Mouse (Mus musculus): ENCODE data around the gene C1galt1. TPM values are rescaled to one million over a fixed set of nuclear protein-coding genes. Genes with fewer than 3 reads are reported as not detected.

The C1galt1 gene
- polyA plus RNA-seq, 1 experiment from 2014 or later, result 7.7 TPM

GRCm38 (mm10) chr6:7856682-7857290 is 12.1 kb downstream of the C1galt1 start:
- Histone ChIP-seq H3K4me1 (ENCODE audit: control insufficient read depth, insufficient read depth, low read length) (peaks cover 18% of the 10 kb centered on the region), H3K4me2 (ENCODE audit: low read depth, low read length) (no peak overlapping the region), H3K27me3 (ENCODE audit: control insufficient read depth, insufficient read depth, low read length) (no peaks in the 10 kb centered on the region), H3K9ac (ENCODE audit: low read length) (no peak overlapping the region), H3K9me3 (replicated peaks; ENCODE audit: control insufficient read depth, low read length) (no peaks in the 10 kb centered on the region), H3K36me3 (ENCODE audit: control insufficient read depth, insufficient read depth, low read length) (no peaks in the 10 kb centered on the region), H3K4me3 (replicated peaks; ENCODE audit: low read length) (no peak overlapping the region), H3K27ac (ENCODE audit: low read length) (no peak overlapping the region)
- no peak for ATAC-seq (ENCODE audit: insufficient read depth, low FRiP score)
- WGBS, result 55% methylated on average over 5 of the region's 5 CpGs

- H3K27ac ChIP-seq (ENCODE audit: low read length), result no peak overlapping the region
- H3K4me1 ChIP-seq (ENCODE audit: control insufficient read depth, insufficient read depth, low read length), result peaks cover 18% of the 10 kb centered on the region
- H3K9me3 ChIP-seq (replicated peaks; ENCODE audit: control insufficient read depth, low read length), result no peaks in the 10 kb centered on the region
- 73% methylated on average over 8 of the region's 8 CpGs for WGBS
- H3K36me3 ChIP-seq (ENCODE audit: control insufficient read depth, insufficient read depth, low read length), result no peaks in the 10 kb centered on the region
- no peaks in the 10 kb centered on the region for H3K27me3 ChIP-seq (ENCODE audit: control insufficient read depth, insufficient read depth, low read length)
- no peak overlapping the region for H3K9ac ChIP-seq (ENCODE audit: low read length)
- H3K4me3 ChIP-seq (replicated peaks; ENCODE audit: low read length), result no peak overlapping the region
- no peak overlapping the region for H3K4me2 ChIP-seq (ENCODE audit: low read depth, low read length)
- no peak for ATAC-seq (ENCODE audit: insufficient read depth, low FRiP score)
These were observed 13.0 kb downstream of the C1galt1 start for GRCm38 (mm10) chr6:7857356-7858247.

DNA sequence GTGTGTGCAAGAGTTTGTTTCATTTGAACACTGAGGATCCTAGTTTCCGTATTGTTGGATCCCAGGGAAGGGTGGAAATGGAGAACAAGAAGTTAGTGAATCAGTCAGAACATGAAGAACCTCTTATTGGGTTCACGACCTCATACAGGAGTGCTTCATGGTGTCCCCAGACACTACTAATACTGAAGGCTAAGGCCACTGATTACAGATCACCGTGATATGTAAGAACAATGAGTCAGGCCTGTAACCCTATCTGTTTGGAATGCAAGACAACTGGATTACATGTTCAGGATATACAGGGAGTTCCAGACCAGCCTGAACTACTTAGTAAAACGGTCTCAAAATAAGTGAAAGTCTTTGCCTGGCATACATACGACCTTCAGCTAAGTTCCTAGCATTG is 13.9 kb downstream of the C1galt1 start:
- Histone ChIP-seq H3K36me3 (ENCODE audit: control insufficient read depth, insufficient read depth, low read length) (no peaks in the 10 kb centered on the region), H3K4me1 (ENCODE audit: control insufficient read depth, insufficient read depth, low read length) (peaks cover 18% of the 10 kb centered on the region), H3K9ac (ENCODE audit: low read length) (no peak overlapping the region), H3K9me3 (replicated peaks; ENCODE audit: control insufficient read depth, low read length) (no peaks in the 10 kb centered on the region), H3K4me3 (replicated peaks; ENCODE audit: low read length) (no peak overlapping the region), H3K4me2 (ENCODE audit: low read depth, low read length) (no peak overlapping the region), H3K27ac (ENCODE audit: low read length) (no peak overlapping the region), H3K27me3 (ENCODE audit: control insufficient read depth, insufficient read depth, low read length) (no peaks in the 10 kb centered on the region)
- ATAC-seq (ENCODE audit: insufficient read depth, low FRiP score), result no peak
- 66% methylated on average over 5 of the region's 5 CpGs for WGBS

- Histone ChIP-seq H3K36me3 (ENCODE audit: control insufficient read depth, insufficient read depth, low read length) (no peaks in the 10 kb centered on the region), H3K4me1 (ENCODE audit: control insufficient read depth, insufficient read depth, low read length) (peaks cover 18% of the 10 kb centered on the region), H3K9ac (ENCODE audit: low read length) (no peak overlapping the region), H3K9me3 (replicated peaks; ENCODE audit: control insufficient read depth, low read length) (no peaks in the 10 kb centered on the region), H3K4me3 (replicated peaks; ENCODE audit: low read length) (no peak overlapping the region), H3K4me2 (ENCODE audit: low read depth, low read length) (no peak overlapping the region), H3K27me3 (ENCODE audit: control insufficient read depth, insufficient read depth, low read length) (no peaks in the 10 kb centered on the region), H3K27ac (ENCODE audit: low read length) (no peak overlapping the region)
- no peak for ATAC-seq (ENCODE audit: insufficient read depth, low FRiP score)
- WGBS, result 89% methylated on average over 3 of the region's 3 CpGs
These were observed 14.5 kb downstream of the C1galt1 start for GRCm38 (mm10) chr6:7859161-7859560.

- Histone ChIP-seq H3K36me3 (ENCODE audit: control insufficient read depth, insufficient read depth, low read length) (no peaks in the 10 kb centered on the region), H3K4me3 (replicated peaks; ENCODE audit: low read length) (no peak overlapping the region), H3K4me1 (ENCODE audit: control insufficient read depth, insufficient read depth, low read length) (peaks cover 14% of the 10 kb centered on the region), H3K4me2 (ENCODE audit: low read depth, low read length) (no peak overlapping the region), H3K27me3 (ENCODE audit: control insufficient read depth, insufficient read depth, low read length) (no peaks in the 10 kb centered on the region), H3K9me3 (replicated peaks; ENCODE audit: control insufficient read depth, low read length) (no peaks in the 10 kb centered on the region), H3K9ac (ENCODE audit: low read length) (no peak overlapping the region), H3K27ac (ENCODE audit: low read length) (no peak overlapping the region)
- ATAC-seq (ENCODE audit: insufficient read depth, low FRiP score), result no peak
- WGBS, result 53% methylated on average over 3 of the region's 3 CpGs
These were observed 16.4 kb downstream of the C1galt1 start for GRCm38 (mm10) chr6:7861033-7861432.

- WGBS, result 80% methylated on average over 4 of the region's 4 CpGs
- H3K27ac ChIP-seq (ENCODE audit: low read length), result no peak overlapping the region
- H3K36me3 ChIP-seq (ENCODE audit: control insufficient read depth, insufficient read depth, low read length), result peaks cover 9% of the 10 kb centered on the region; the same call in 1 of the 2 replicates
- no peak overlapping the region for H3K4me2 ChIP-seq (ENCODE audit: low read depth, low read length)
- H3K9ac ChIP-seq (ENCODE audit: low read length), result no peak overlapping the region
- no peaks in the 10 kb centered on the region for H3K4me1 ChIP-seq (ENCODE audit: control insufficient read depth, insufficient read depth, low read length)
- no peaks in the 10 kb centered on the region for H3K27me3 ChIP-seq (ENCODE audit: control insufficient read depth, insufficient read depth, low read length)
- no peak overlapping the region for H3K4me3 ChIP-seq (replicated peaks; ENCODE audit: low read length)
- no peaks in the 10 kb centered on the region for H3K9me3 ChIP-seq (replicated peaks; ENCODE audit: control insufficient read depth, low read length)
- ATAC-seq (ENCODE audit: insufficient read depth, low FRiP score), result no peak
These were observed 18.7 kb downstream of the C1galt1 start for GRCm38 (mm10) chr6:7863354-7863753.

- no peak overlapping the region for H3K9ac ChIP-seq (ENCODE audit: low read length)
- no peak overlapping the region for H3K4me2 ChIP-seq (ENCODE audit: low read depth, low read length)
- H3K4me3 ChIP-seq (replicated peaks; ENCODE audit: low read length), result no peak overlapping the region
- H3K4me1 ChIP-seq (ENCODE audit: control insufficient read depth, insufficient read depth, low read length), result no peaks in the 10 kb centered on the region
- H3K9me3 ChIP-seq (replicated peaks; ENCODE audit: control insufficient read depth, low read length), result no peaks in the 10 kb centered on the region
- 0 out of 2 replicates have a peak, but pooled peaks cover under 1% of the 10 kb centered on the region for H3K36me3 ChIP-seq (ENCODE audit: control insufficient read depth, insufficient read depth, low read length)
- ATAC-seq (ENCODE audit: insufficient read depth, low FRiP score), result no peak
- H3K27ac ChIP-seq (ENCODE audit: low read length), result no peak overlapping the region
- WGBS, result 88% methylated on average over 5 of the region's 5 CpGs
- no peaks in the 10 kb centered on the region for H3K27me3 ChIP-seq (ENCODE audit: control insufficient read depth, insufficient read depth, low read length)
These were observed 32.2 kb downstream of the C1galt1 start for GRCm38 (mm10) chr6:7876836-7877235.

DNA sequence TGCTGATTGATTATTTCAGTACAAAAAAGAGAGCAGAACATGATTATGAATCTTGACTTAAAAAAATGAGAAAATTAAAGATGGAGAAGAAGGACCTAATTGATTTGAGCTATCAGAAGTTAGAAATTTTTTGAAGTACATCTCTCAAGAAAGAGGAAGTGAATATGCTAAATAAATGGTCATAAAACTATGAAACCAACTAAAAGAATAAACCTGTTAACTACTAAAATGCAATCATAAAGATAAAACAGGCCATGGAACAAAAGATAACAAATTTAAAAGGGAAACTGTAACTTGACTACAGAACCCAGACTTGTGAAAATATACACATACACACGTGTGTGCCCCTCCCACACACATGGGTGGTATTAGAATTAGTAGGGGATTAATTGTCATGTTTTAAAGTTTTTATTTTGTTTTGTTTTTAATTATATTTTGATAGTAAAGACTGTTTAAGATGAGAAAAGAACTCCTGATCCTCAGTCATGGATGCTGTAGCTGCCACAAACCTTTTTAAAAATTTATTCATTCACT is 37.0 kb downstream of the C1galt1 start:
- 55% methylated on average over 1 of the region's 1 CpGs for WGBS
- ATAC-seq (ENCODE audit: insufficient read depth, low FRiP score), result no peak
- H3K9ac ChIP-seq (ENCODE audit: low read length), result no peak overlapping the region
- no peak overlapping the region for H3K27ac ChIP-seq (ENCODE audit: low read length)
- H3K4me3 ChIP-seq (replicated peaks; ENCODE audit: low read length), result no peak overlapping the region
- no peaks in the 10 kb centered on the region for H3K27me3 ChIP-seq (ENCODE audit: control insufficient read depth, insufficient read depth, low read length)
- no peaks in the 10 kb centered on the region for H3K9me3 ChIP-seq (replicated peaks; ENCODE audit: control insufficient read depth, low read length)
- H3K4me2 ChIP-seq (ENCODE audit: low read depth, low read length), result no peak overlapping the region
- H3K4me1 ChIP-seq (ENCODE audit: control insufficient read depth, insufficient read depth, low read length), result no peaks in the 10 kb centered on the region
- no peaks in the 10 kb centered on the region for H3K36me3 ChIP-seq (ENCODE audit: control insufficient read depth, insufficient read depth, low read length)

DNA sequence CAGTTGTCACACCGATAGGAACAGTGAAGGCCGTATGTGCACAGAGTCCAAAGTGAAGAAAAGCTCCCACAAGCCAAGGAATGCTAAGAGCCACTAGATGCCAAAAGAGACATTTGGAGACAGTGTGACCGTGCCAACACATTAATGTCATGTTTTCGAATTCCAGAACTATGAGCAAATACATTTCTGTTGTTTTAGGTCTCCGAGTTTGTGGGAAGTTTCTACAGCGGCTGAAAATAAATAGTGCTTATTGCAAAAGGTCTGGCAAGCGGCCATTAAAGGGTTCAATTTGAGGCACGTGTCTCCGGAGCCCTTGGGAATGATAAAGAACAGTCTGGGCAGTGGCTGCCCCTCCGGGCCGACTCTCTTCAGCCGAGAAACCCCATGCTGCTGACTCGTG is 37.9 kb downstream of the C1galt1 start:
- Histone ChIP-seq H3K4me2 (ENCODE audit: low read depth, low read length) (no peak overlapping the region), H3K4me1 (ENCODE audit: control insufficient read depth, insufficient read depth, low read length) (no peaks in the 10 kb centered on the region), H3K27ac (ENCODE audit: low read length) (no peak overlapping the region), H3K9me3 (replicated peaks; ENCODE audit: control insufficient read depth, low read length) (no peaks in the 10 kb centered on the region), H3K36me3 (ENCODE audit: control insufficient read depth, insufficient read depth, low read length) (no peaks in the 10 kb centered on the region), H3K9ac (ENCODE audit: low read length) (no peak overlapping the region), H3K4me3 (replicated peaks; ENCODE audit: low read length) (no peak overlapping the region), H3K27me3 (ENCODE audit: control insufficient read depth, insufficient read depth, low read length) (no peaks in the 10 kb centered on the region)
- WGBS, result 54% methylated on average over 13 of the region's 13 CpGs
- no peak for ATAC-seq (ENCODE audit: insufficient read depth, low FRiP score)
